Mouse (Mus musculus): Measurements from ENCODE around the gene Ccl2.
A peak's percentile ranks its signal among the peaks of the same experiment; 100 is the strongest.

Gene Ccl2

GRCm38 (mm10) chr11:82035857-82036256 is 486 bp downstream of the Ccl2 start:
- DNase-seq (ENCODE audit: low spot score in 2 of 2): no peak

GRCm38 (mm10) chr11:82038535-82038934 is 3.2 kb downstream of the Ccl2 start, which contains the start of gene Gm17268:
Gene Gm17268 (minus strand): TSS chr11:82038562.
- DNase-seq (ENCODE audit: low spot score in 2 of 2): no peak

GRCm38 (mm10) chr11:82039132-82039660 is 3.8 kb downstream of the Ccl2 start:
- no peak for DNase-seq (ENCODE audit: low spot score in 2 of 2)

GRCm38 (mm10) chr11:82041671-82042080 is 6.3 kb downstream of the Ccl2 start:
- no peak for DNase-seq (ENCODE audit: low spot score in 2 of 2)

- DNase-seq (ENCODE audit: low spot score in 2 of 2): no peak
Measured at GRCm38 (mm10) chr11:82045471-82045870, 10.1 kb downstream of the Ccl2 start, which contains the start of gene Ccl7. Gene Ccl7 (plus strand): TSS chr11:82045712.

GRCm38 (mm10) chr11:82047746-82048415 is 12.5 kb downstream of the Ccl2 start:
- peak; percentile 13 to 50 for DNase-seq (ENCODE audit: low spot score in 2 of 2)

GRCm38 (mm10) chr11:82053849-82054248 is 18.5 kb downstream of the Ccl2 start:
- no peak for DNase-seq (ENCODE audit: low spot score in 2 of 2)

- no peak for DNase-seq (ENCODE audit: low spot score in 2 of 2)
Measured at GRCm38 (mm10) chr11:82057646-82058045, 22.3 kb downstream of the Ccl2 start, which contains the start of gene Ccl11. Gene Ccl11 (plus strand): TSS chr11:82057823.

- DNase-seq (ENCODE audit: low spot score in 2 of 2): no peak
Measured at GRCm38 (mm10) chr11:82062226-82062625, 26.9 kb downstream of the Ccl2 start.

- no peak for DNase-seq (ENCODE audit: low spot score in 2 of 2)
Measured at GRCm38 (mm10) chr11:82063454-82063853, 28.1 kb downstream of the Ccl2 start.

GRCm38 (mm10) chr11:82066953-82067571 is 31.7 kb downstream of the Ccl2 start:
- DNase-seq (ENCODE audit: low spot score in 2 of 2): no peak

- DNase-seq (ENCODE audit: low spot score in 2 of 2): no peak
Measured at GRCm38 (mm10) chr11:82071076-82071475, 35.7 kb downstream of the Ccl2 start.

- DNase-seq (ENCODE audit: low spot score in 2 of 2): no peak
Measured at GRCm38 (mm10) chr11:82072374-82072773, 37.0 kb downstream of the Ccl2 start.

- DNase-seq (ENCODE audit: low spot score in 2 of 2): no peak
Measured at GRCm38 (mm10) chr11:82072984-82073383, 37.6 kb downstream of the Ccl2 start.

- no peak for DNase-seq (ENCODE audit: low spot score in 2 of 2)
Measured at GRCm38 (mm10) chr11:82073686-82074085, 38.3 kb downstream of the Ccl2 start.

GRCm38 (mm10) chr11:82077031-82077430 is 41.7 kb downstream of the Ccl2 start:
- DNase-seq (ENCODE audit: low spot score in 2 of 2): no peak

GRCm38 (mm10) chr11:82078136-82078730 is 42.9 kb downstream of the Ccl2 start:
- DNase-seq (ENCODE audit: low spot score in 2 of 2): no peak

GRCm38 (mm10) chr11:82080865-82081264 is 45.5 kb downstream of the Ccl2 start:
- no peak for DNase-seq (ENCODE audit: low spot score in 2 of 2)

GRCm38 (mm10) chr11:82084360-82084759 is 49.0 kb downstream of the Ccl2 start:
- DNase-seq (ENCODE audit: low spot score in 2 of 2): no peak

Data from thymus, postnatal 10 days (tissue).